Mouse (Mus musculus) regulatory T cell (primary cell): ENCODE results near the gene Mcm7.
"Not testable (repeated sequence)": the region's sequence is repeated elsewhere in the genome, so short reads cannot be mapped to it uniquely, and the experiment has no call there.

Source experiments
- in situ Hi-C: fragments of 300-600 bp; cut with MboI, MseI; formaldehyde crosslinking; loops from one replicate; pipeline ENCODE4 v1.15.1; 2025; ENCODE audit warnings: high pct_unique_total_duplicates

Mcm7 gene

DNA sequence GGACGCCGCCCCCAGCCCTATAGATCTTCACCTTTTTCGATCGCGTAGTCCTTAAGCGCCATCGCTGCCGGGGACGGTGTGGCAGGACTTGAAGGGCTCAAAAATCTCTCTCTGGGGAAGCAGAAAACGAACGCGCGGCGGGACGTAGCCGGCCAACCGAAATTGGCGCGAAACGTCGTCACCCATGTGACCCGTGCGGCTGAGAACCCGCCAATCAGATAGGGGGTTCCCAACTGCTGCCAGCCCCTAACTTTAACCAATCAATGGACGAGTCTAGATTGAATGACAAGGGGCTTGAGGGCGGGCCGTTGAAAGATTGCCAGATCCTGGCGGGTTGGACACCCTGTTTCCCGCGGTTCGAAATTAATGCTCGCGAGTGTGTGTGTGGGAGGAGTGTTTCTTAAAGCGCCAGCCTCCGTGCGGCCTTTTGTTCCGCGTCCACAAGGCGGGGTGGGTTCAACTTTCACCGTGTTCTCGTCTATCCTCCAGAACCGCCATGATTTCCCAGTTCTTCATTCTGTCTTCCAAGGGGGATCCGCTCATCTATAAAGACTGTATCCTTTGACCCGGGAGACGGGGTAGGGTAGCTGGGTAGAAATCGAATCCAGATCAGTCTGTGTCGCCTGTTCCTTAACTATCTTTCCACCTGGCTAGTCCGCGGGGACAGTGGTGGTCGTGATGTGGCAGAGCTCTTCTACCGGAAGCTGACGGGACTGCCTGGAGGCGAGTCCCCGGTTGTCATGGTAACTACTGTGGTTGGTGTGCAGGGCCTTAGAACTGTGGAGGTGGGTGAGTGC lies at the start of gene Mcm7, which contains the start of gene Ap4m1:
Gene Mcm7, minus strand, starts transcription at position 728 of the 797 bp plus-strand sequence.
Gene Ap4m1, plus strand, starts transcription at position 308 of the 797 bp plus-strand sequence.
- in situ Hi-C loops: loop anchor here (25.0 kb wide), 1 partner anchor 1615 kb away; the partner anchor contains the start of genes Ints1 and Mafk

DNA sequence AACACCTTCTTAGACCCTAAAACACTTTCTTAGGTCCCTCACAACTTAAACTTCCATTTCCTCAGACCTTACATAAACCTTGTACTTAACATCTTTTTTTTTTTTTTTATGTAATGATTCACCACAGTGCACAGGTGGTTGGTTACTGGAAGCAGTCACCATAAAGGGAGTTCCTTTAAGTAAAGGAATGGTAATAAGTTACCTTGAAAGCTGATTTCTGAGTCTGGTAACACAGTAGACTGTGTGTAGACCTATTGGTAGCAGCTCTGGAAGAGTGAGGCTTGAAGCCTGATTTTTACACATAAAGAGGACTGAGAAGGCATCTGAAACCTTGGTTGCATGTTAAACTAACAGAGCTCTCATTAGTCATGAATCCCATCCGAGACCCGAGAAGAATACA lies 47.6 kb upstream of the Mcm7 start:
- in situ Hi-C loops: no loop called here

DNA sequence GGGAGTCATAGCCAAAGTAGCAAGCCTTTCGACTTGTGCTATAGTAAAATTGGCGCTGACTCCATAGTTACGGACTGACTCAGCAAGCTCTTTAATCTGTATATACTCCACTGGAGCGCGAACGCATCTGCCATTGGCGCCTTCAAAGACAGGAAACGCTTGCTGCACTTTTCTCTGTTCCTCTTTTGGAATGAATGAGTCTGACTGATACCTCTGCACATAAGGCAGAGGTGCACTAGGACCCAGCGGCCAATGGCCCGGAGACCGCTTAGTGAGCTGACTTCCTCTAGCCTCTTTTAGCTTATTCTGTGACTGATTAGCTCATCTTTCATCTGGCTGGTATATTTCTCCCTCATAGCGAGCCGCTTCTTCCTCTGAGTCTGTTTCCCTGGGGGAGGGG lies 44.4 kb upstream of the Mcm7 start:
- in situ Hi-C loops: not testable (repeated sequence)

DNA sequence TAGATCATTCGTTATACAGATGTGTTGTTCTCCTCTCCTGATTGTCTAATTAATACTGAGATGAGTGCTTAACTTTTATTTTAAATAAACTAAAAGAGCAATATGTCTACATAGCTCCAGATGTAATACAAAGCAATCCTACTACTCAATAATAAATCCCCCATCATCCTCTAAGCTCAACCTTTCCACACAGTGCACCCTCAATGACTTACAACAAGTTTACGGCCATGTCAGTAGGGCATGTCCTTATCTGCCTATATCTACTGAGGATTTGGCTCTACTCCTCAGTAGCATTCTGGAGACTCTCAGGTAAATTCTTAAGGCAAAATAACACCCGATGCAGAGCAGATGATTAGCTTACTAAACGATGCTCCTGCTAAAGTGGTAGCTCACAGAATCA lies 35.7 kb upstream of the Mcm7 start:
- in situ Hi-C loops: loop anchor here (10.0 kb wide), 1 partner anchor 417 kb away; the partner anchor contains the start of gene A430033K04Rik

DNA sequence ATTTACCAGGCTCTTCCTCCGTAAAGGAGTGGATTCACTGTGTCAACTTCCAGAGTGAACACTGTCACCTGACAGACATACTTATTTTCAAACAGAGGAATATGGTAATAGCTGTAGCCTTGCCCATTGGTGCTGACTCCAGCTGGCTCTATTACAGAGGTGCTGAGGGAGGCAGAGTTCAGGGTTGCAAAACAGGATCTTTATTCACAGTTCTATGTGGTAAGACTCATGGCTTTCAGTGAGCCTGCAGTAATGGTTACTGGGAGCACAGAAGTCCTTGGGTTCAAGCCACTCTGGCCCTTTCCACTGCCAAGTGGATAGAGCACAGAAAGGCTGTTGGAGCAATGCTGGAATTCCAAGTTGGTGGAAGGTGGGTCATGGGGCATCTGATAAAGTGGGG lies 35.0 kb upstream of the Mcm7 start:
- in situ Hi-C loops: loop anchor here (10.0 kb wide), 1 partner anchor 418 kb away; the partner anchor contains the start of gene A430033K04Rik

DNA sequence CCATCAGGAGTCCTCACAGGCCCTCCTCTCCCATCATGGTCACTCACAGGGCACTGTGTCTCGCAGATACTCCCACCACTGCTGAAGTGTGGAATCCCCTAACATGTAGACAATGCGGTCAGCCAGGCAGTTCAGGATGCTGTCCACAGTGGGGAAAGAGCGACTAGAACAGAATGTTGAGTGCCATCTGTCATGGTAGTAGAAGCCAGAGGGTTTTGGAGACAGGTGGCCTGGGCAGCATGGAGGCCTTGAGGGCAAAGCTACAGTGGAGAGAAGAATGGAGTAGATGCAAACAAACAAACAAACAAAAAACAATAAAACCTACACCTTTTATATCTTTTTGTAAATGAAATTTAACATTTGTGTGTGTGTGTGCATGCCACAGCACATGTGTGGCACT lies 29.9 kb upstream of the Mcm7 start:
- in situ Hi-C loops: loop anchor here (10.0 kb wide), 1 partner anchor 423 kb away; the partner anchor contains the start of gene A430033K04Rik

DNA sequence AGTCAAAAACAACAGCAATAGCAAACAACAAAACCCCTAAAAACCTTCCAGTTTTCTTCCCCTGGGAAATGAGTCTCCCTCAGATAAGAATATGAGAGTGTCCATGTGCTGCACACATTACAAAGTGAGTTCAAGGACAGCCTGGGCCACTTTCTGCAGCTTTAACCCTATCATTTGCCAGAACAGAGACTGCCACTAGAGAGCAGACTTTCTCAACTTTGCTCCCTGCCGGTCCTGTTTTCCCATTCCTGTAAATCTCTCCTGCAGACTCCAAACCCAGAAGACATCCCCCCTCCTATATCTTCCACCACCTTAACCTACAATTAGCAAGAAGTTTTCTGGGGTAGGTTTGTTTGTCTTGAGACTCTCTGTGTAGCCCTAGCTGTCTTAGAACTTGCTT lies 27.4 kb upstream of the Mcm7 start:
- in situ Hi-C loops: no loop called here

DNA sequence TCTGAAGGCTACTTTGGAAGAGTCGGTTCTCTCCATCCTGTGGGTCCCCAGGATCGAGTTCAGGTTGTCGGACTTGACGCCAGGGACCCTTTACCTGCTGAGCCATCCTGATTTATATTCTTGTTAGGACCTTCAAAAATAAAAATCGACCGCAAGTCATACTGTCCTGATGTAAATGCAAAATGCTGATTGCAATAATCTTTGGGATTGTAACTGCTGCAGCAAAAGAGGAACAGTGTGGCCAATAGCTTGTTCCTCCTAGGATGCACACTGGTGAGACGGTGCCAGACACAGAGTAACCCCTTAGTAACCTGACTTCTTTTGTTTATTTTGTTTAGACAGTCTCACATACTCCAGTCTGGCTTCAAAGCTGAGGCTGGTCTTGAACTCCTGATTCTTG lies 23.2 kb upstream of the Mcm7 start:
- in situ Hi-C loops: no loop called here

DNA sequence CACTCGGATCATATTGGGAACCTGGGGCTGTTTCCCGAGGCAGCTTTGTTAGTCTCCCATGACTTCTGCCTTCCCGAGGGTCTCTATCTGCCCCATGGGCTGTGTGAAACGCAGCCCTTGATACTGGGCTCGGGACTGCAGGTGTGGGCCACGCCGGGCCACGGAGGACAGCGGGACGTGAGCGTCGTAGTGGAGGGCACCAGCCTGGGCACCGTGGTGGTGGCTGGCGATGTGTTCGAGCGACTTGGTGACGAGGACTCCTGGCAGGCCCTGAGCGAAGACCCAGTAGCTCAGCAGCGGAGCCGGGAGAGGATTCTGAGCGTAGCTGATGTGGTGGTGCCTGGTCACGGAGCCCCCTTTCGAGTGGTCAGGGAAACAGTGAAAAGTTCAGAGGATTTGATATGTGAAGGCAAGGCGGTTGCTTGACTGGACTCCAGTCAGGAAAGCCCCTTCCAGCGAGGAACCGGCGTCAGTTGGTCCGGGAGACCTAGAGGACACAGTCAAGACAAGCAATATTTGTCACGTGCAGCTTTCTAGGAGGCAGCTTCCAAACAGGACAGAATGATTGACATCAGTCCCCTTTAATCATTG lies 22.6 kb upstream of the Mcm7 start:
- in situ Hi-C loops: no loop called here

DNA sequence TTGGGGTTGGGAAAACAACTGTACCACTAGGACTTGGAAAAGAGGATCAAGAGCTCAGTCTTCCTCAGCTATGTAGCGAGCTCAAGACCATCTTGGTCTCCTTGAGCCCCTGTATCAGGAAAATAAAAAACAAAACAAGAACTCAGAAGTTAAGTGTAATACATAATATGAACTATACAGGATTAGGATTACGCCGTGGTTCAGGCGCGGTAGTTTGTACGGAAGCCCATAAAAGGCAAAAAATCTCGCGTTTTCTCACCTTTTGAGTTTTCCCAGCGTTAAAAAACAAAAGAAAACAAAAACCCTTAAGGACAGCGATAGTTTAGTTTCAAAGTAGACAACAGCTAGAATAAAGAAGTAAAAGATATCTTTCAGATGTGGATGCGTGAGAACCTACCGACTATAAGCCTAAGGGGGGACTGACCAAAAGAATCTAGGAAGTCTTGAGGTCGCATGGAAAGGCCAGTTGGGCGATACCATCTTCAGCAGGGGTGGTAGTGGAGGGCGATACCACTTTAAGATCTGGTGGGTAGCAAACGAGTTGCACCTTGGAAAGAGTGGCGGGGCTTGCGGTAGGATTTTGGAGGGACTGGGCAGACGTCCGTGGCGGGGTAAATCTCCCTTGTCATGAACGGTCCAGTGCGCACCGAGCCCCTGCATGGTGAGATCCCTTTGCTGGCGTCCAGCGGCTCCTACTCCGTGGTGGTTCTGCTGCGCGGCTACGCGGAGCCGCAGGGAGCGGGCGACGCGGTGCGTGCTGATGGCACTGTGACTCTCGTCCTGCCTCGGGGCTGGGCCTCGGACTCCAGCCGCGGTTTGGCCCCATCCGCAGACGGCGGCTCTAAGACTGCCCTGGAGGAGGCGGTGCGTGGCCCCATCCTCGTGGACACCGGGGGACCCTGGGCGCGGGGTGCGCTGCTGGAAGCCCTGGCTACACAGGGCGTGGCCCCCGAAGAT lies 21.8 kb upstream of the Mcm7 start, which contains the start of gene Mblac1:
Gene Mblac1, plus strand, starts transcription at position 544 of the 957 bp plus-strand sequence.
- in situ Hi-C loops: no loop called here

DNA sequence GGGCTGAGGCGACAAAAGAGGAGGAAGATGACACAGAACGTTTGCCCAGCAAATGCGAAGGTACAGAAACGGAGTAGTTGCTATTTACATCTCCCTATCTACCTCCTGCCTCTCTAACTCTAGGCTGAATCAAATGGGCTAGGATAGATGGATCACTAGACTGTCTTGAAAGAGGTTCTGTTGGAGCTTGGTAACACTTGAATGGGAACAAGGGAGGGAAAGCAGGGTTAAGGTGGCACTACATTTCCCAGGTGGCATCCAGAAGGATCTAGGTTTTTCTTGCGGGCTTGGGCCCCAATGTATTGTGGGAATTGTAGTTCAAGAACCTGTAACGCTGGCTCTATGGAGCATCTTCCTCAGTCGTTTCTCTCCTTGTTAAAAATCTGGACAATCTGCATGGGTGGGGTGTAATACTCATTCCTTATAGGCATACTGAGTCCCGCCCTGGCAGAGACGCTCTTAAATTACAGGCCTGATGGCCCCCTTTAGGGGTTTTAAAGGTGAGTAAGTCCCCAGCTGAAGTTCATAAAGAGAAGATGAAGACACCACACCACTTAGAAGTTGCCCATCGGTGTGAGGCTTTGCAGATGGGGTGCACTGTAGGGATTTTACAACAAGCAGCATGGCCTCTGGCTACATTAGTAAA lies 15.6 kb upstream of the Mcm7 start:
- in situ Hi-C loops: no loop called here

DNA sequence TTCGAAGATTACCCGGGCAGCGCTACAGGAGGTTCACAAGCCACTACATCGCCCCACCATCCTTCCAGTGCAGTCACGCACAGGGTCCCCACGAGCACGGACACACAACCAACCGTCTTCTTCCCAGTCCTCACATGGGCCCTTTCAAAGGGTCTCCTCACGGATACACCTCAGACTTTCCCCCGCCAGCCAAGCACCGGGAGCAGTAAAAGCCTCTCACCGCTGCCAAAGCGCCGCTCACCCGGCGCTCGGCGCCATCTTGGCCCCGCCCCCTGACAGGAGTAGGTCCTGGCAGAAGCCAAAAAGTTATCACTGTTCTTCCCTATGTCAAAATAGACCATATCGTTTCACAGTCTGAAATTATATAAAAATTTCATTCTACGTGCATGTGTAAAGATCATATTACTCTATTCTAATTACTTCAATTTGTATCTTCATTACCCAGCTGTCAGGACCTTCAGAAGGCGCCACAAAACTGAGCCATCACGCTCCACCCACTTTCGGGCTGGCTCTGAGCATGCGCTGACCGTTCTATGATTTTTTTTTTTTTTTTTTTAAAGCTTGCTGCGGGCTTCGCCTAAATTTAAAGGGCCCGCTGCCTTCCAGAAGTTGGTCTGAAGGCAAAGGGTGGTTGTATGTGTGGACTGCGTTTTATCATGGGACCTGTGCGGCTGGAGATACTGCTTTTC lies 14.9 kb upstream of the Mcm7 start, which contains the start of the genes Taf6 and Cnpy4:
Gene Taf6, minus strand, starts transcription at position 502 of the 689 bp plus-strand sequence.
Gene Cnpy4, plus strand, starts transcription at position 536 of the 689 bp plus-strand sequence.
- in situ Hi-C loops: no loop called here

DNA sequence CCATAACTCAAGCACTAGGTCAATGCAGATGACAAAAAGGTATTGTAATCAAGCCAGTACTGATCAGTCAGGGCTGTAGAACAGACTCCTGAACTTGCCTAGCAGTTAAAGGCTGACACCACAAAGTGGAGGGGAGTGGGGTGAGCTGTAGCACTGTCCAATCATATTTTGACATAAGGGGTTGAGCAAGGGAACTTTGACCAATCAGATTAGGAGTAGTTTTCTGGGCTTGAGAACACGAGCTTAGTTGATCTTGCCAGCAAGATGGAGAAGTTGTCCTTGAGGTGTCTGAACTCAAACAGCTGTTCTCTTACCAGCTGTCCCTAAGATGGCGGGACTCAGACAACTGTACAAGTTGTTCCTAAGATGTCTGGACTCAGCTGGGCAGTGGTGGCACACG lies 995 bp upstream of the Mcm7 start:
- in situ Hi-C loops: loop anchor here (25.0 kb wide), 1 partner anchor 1614 kb away; the partner anchor contains the start of genes Ints1 and Mafk

DNA sequence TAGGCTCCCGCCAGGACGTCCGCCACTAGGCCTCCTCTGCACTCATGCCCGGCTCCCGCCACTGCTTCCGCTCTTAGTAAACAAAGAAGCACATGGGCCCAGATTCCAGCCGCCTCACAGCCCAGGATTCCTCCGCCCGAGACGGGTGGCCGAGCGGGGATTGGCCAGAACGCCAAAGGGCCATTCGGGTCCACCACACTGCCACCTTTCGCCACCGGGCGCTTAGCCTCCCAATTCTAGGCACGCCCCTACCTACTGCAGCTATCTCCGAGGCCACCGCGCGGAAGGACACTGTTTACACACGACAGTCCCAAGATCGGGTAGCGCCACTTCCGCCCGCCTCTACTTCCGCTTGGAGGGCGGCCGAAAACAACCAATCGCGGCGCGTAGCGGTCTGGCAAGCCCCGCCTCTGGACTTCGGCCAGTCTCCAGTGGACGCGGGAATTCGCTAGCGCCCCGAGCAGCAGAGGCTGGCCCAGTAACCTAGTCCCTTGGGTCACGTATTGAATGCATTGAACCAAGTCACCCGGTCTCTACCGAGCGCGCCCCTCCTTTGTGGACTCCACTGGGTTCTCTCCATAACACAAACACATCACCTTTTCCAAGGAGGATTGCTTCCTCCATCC lies 1.2 kb downstream of the Mcm7 start:
- in situ Hi-C loops: loop anchor here (25.0 kb wide), 1 partner anchor 1616 kb away; the partner anchor contains the start of genes Ints1 and Mafk

DNA sequence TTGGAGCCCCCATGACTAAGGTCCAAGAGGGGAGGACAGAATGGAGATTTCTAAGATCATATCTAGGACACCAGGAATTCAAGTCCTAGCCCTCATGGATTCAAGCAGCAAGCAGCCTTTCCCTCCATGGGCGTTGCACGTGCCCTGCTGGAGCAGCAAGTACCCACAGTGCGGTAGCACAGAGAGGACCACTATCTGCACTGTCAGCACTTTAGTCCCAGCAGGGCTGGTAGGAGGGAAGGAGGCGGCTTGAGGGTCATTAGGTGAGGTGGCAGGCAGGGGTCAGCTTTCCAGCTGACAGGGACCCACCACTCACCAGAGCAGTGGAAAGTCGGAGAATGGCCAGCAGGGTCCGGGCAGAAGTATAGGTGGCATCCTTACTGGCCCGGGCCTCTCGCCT lies 6.6 kb downstream of the Mcm7 start:
- in situ Hi-C loops: loop anchor here (25.0 kb wide), 1 partner anchor 1622 kb away; the partner anchor contains the start of genes Ints1 and Mafk

DNA sequence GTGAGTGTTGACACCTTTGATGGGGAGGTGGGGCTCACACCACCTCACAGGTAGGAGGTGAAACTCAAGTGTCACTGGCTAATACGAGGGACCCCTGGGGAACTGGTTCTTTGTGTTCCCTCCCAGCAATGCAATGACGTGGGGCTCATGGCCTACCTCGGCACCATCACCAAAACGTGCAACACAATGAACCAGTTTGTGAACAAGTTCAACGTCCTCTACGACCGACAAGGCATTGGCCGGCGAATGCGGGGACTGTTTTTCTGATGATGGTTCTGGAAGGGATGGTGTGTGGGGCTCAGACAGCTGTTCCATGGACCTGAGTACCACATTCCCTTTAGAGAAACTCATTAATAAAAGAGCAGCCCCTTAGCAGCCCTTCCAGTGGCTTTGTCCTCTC lies 8.6 kb downstream of the Mcm7 start:
- in situ Hi-C loops: loop anchor here (25.0 kb wide), 1 partner anchor 1624 kb away; the partner anchor contains the start of genes Ints1 and Mafk

DNA sequence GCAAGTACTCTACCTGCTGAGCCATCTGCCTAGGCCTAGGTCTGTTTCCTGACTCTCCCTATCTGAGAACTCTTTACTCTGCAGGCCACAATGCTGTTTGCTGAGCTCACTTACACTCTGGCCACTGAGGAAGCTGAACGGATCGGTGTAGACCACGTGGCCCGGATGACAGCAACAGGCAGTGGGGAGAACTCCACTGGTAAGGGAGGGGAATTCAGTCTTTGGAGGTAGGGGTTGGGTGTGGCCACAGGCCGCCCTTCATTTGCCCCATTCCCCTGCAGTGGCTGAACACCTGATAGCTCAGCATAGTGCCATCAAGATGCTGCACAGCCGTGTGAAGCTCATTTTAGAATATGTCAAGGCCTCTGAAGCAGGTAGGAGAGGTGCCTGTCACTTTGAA lies 9.2 kb downstream of the Mcm7 start:
- in situ Hi-C loops: loop anchor here (25.0 kb wide), 1 partner anchor 1624 kb away; the partner anchor contains the start of genes Ints1 and Mafk

DNA sequence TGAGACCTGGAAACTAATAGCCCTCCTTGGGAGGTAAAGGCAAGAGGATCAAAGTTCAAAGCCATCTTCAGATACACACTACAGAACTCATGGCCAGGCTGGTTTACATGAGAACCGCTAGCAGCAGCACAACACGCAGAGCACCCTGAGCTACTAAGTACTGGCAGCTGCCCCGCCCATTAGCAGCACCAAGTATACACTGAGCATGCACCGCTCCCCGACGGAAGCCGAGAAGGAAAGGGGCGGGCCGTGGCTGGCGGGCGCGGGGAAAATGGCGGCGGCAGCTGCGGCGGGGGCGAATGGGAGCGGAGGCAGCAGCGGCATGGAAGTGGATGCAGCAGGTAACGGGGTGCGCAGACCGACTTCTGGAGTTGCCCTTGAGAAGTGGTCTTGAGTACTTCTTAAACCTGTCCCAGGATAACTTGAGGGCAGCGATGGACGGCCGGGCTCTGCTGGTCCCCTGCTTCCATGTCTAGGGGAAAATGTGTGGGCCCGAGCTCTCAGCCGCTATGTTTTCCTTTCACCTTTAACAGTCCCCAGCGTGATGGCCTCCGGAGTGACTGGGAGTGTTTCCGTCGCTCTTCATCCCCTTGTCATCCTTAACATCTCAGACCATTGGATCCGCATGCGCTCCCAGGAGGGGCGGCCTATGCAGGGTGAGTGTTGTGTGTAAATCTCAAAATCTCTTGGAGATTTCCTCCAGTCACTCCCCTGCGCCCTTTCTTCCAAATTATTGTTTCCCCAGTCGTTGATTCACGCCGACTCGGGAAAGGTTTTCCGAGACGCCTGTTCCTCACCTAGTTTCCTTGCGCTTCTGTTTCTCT lies 11.2 kb downstream of the Mcm7 start, which contains the start of gene Cops6:
Gene Cops6, plus strand, starts transcription at position 230 of the 824 bp plus-strand sequence.
- in situ Hi-C loops: loop anchor here (25.0 kb wide), 1 partner anchor 1626 kb away; the partner anchor contains the start of genes Ints1 and Mafk
